In genomic region chr17:26115956-26116487, GRCm38 (mm10) we compare ENCODE assay signal across 16 mouse cellular contexts. TPM values are rescaled to one million over a fixed set of nuclear protein-coding genes. Genes with fewer than 3 reads are reported as not detected.
DNase-seq lines count a peak whose midpoint lies in the region; ATAC-seq and TF ChIP-seq lines count a peak whose summit lies in the region.
"Had no signal": no experiment of that assay in that cellular context is flagged by ENCODE, and none has a peak within 500 bp of the region (broad histone marks: within the 10 kb centered on the region; RNA-seq: fewer than 3 reads in every experiment).

No protein-coding gene starts in this region.

- no peaks in the 10 kb centered on the region for H3K9me3 ChIP-seq in E14TG2a.4 (ENCODE audit: low read length)
- H3K9me3 ChIP-seq in kidney, embryonic 16.5 days (ENCODE audit: low read length) = no peaks in the 10 kb centered on the region
- no peaks in the 10 kb centered on the region for H3K9me3 ChIP-seq in stomach, embryonic 14.5 days (ENCODE audit: control insufficient read depth, low read depth, low read length)
- no peaks in the 10 kb centered on the region for H3K9me3 ChIP-seq in forebrain, embryonic 14.5 days (replicated peaks; ENCODE audit: control insufficient read depth, low read length)
- H3K9me3 ChIP-seq: forebrain, embryonic 10.5 days; hindbrain, embryonic 15.5 days; limb, embryonic 13.5 days; liver, embryonic 15.5 days; midbrain, embryonic 13.5 days had no signal

- DNase-seq in kidney, adult 11 months = peak; percentile 76
- no peak for DNase-seq in forebrain, embryonic 14.5 days (ENCODE audit: low spot score)
- DNase-seq in retina, postnatal 1 day = no peak
- DNase-seq in liver (no peak), adipocyte (ENCODE audit: low spot score) (no peak)
- DNase-seq: gastrocnemius, postnatal 14 days; heart, adult 18-20 months had no signal

- H3K4me2 ChIP-seq in kidney, embryonic 16.5 days (replicated peaks; ENCODE audit: low read depth, low read length) = no peak overlapping the region
- no peak overlapping the region for H3K4me2 ChIP-seq in stomach, embryonic 14.5 days (replicated peaks; ENCODE audit: low read depth, low read length)
- H3K4me2 ChIP-seq in forebrain, embryonic 14.5 days (ENCODE audit: low read length) = no peak overlapping the region
- H3K4me2 ChIP-seq: hindbrain, embryonic 15.5 days; limb, embryonic 13.5 days; liver, embryonic 15.5 days; midbrain, embryonic 13.5 days had no signal

- peaks cover 20% of the 10 kb centered on the region for H3K27me3 ChIP-seq in E14TG2a.4 (ENCODE audit: insufficient read depth, low read length)
- peaks cover 46% of the 10 kb centered on the region for H3K27me3 ChIP-seq in kidney, embryonic 16.5 days (ENCODE audit: insufficient read depth, low read length)
- peaks cover 43% of the 10 kb centered on the region for H3K27me3 ChIP-seq in stomach, embryonic 14.5 days (ENCODE audit: control insufficient read depth, insufficient read depth, low read length)
- peaks cover 29% of the 10 kb centered on the region for H3K27me3 ChIP-seq in forebrain, embryonic 14.5 days (replicated peaks; ENCODE audit: control insufficient read depth, insufficient read depth, low read length)

- WGBS in kidney, embryonic 16.5 days = 70% methylated on average over 2 of the region's 3 CpGs
- 62% methylated on average over 3 of the region's 3 CpGs for WGBS in stomach, embryonic 14.5 days
- 68% methylated on average over 3 of the region's 3 CpGs for WGBS in forebrain, embryonic 14.5 days

- peak overlapping the region; percentile 27 for H3K27ac ChIP-seq in kidney, embryonic 16.5 days (ENCODE audit: low read length)
- H3K27ac ChIP-seq in stomach, embryonic 14.5 days (ENCODE audit: low read length) = peak overlapping the region; percentile 15; the same call in 1 of the 2 replicates
- no peak overlapping the region for H3K27ac ChIP-seq in forebrain, embryonic 14.5 days (ENCODE audit: low read depth, low read length)
- H3K27ac ChIP-seq: forebrain, embryonic 10.5 days; hindbrain, embryonic 15.5 days; limb, embryonic 13.5 days; liver, embryonic 15.5 days; midbrain, embryonic 13.5 days had no signal

- peaks cover 60% of the 10 kb centered on the region for H3K36me3 ChIP-seq in E14TG2a.4 (ENCODE audit: insufficient read depth, low read length)
- H3K36me3 ChIP-seq in kidney, embryonic 16.5 days (ENCODE audit: insufficient read depth, low read length) = no peaks in the 10 kb centered on the region
- H3K36me3 ChIP-seq in stomach, embryonic 14.5 days (ENCODE audit: control insufficient read depth, insufficient read depth, low read length) = no peaks in the 10 kb centered on the region
- H3K36me3 ChIP-seq in forebrain, embryonic 14.5 days (ENCODE audit: control insufficient read depth, insufficient read depth, low read length) = no peaks in the 10 kb centered on the region
- H3K36me3 ChIP-seq: forebrain, embryonic 10.5 days; hindbrain, embryonic 15.5 days; limb, embryonic 13.5 days; liver, embryonic 15.5 days; midbrain, embryonic 13.5 days had no signal

- peak overlapping the region; percentile 82 for H3K4me3 ChIP-seq in E14TG2a.4 (replicated peaks; ENCODE audit: low read length)
- no peak overlapping the region for H3K4me3 ChIP-seq in kidney, embryonic 16.5 days (ENCODE audit: low read length)
- H3K4me3 ChIP-seq in stomach, embryonic 14.5 days (ENCODE audit: low read depth, low read length) = no peak overlapping the region
- H3K4me3 ChIP-seq in forebrain, embryonic 14.5 days (ENCODE audit: low read depth, low read length) = no peak overlapping the region
- H3K4me3 ChIP-seq: forebrain, embryonic 10.5 days; hindbrain, embryonic 15.5 days; limb, embryonic 13.5 days; liver, embryonic 15.5 days; midbrain, embryonic 13.5 days; myocyte had no signal

- H3K4me1 ChIP-seq in E14TG2a.4 (replicated peaks; ENCODE audit: low read depth, low read length) = peaks cover 88% of the 10 kb centered on the region
- peaks cover 25% of the 10 kb centered on the region for H3K4me1 ChIP-seq in kidney, embryonic 16.5 days (ENCODE audit: insufficient read depth, low read length)
- peaks cover 10% of the 10 kb centered on the region; the same call in 1 of the 2 replicates for H3K4me1 ChIP-seq in stomach, embryonic 14.5 days (ENCODE audit: control insufficient read depth, insufficient read depth, low read length)
- peaks cover 7% of the 10 kb centered on the region; the same call in 1 of the 2 replicates for H3K4me1 ChIP-seq in forebrain, embryonic 14.5 days (ENCODE audit: control insufficient read depth, insufficient read depth, low read length)

- no peak for TF ChIP-seq CTCF in E14TG2a.4 (conservative IDR thresholded peaks at IDR 0.05; ENCODE audit: low read length)

- ATAC-seq in kidney, embryonic 16.5 days (ENCODE audit: low FRiP score, low TSS enrichment) = no peak
- no peak for ATAC-seq in stomach, embryonic 14.5 days (ENCODE audit: insufficient number of reproducible peaks, insufficient read depth, low FRiP score, low read depth)
- ATAC-seq in forebrain, embryonic 14.5 days = no peak
- ATAC-seq: midbrain, embryonic 13.5 days had no signal

- H3K9ac ChIP-seq in kidney, embryonic 16.5 days (replicated peaks; ENCODE audit: low read length) = no peak overlapping the region
- no peak overlapping the region for H3K9ac ChIP-seq in stomach, embryonic 14.5 days (replicated peaks; ENCODE audit: low read depth, low read length)
- H3K9ac ChIP-seq in forebrain, embryonic 14.5 days (ENCODE audit: low read length) = no peak overlapping the region
- H3K9ac ChIP-seq: hindbrain, embryonic 15.5 days; limb, embryonic 13.5 days; liver, embryonic 15.5 days; midbrain, embryonic 13.5 days had no signal

RNA-seq across cellular contexts. Expression of gene Tmem8, which starts 2.9 kb away (rescaled TPM):
- polyA plus RNA-seq in kidney, embryonic 16.5 days (2015; fragmentation: Nextera tagmentation; extraction: Ambion mirVana) = 6.5 and 7.1 TPM in 2 replicates
- 2.9 and 3.9 TPM in 2 replicates for polyA plus RNA-seq in stomach, embryonic 14.5 days (2014; fragmentation: Nextera tagmentation; extraction: Ambion mirVana)
- polyA plus RNA-seq in forebrain, embryonic 14.5 days (2014; fragmentation: Nextera tagmentation; extraction: Ambion mirVana) = 1.5 and 1.9 TPM in 2 replicates

RNA-seq across cellular contexts. Expression of gene Mrpl28, which starts 7.3 kb away (rescaled TPM):
- 216 and 238 TPM in 2 replicates for polyA plus RNA-seq in kidney, embryonic 16.5 days (2015; fragmentation: Nextera tagmentation; extraction: Ambion mirVana)
- polyA plus RNA-seq in stomach, embryonic 14.5 days (2014; fragmentation: Nextera tagmentation; extraction: Ambion mirVana) = 214 and 221 TPM in 2 replicates
- polyA plus RNA-seq in forebrain, embryonic 14.5 days (2014; fragmentation: Nextera tagmentation; extraction: Ambion mirVana) = 242 and 250 TPM in 2 replicates

RNA-seq across cellular contexts. Expression of gene Nme4, which starts 20.6 kb away (rescaled TPM):
- polyA plus RNA-seq in kidney, embryonic 16.5 days (2015; fragmentation: Nextera tagmentation; extraction: Ambion mirVana) = 103 and 112 TPM in 2 replicates
- 90.7 and 96.5 TPM in 2 replicates for polyA plus RNA-seq in stomach, embryonic 14.5 days (2014; fragmentation: Nextera tagmentation; extraction: Ambion mirVana)
- polyA plus RNA-seq in forebrain, embryonic 14.5 days (2014; fragmentation: Nextera tagmentation; extraction: Ambion mirVana) = 31.3 and 40.0 TPM in 2 replicates

RNA-seq across cellular contexts. Expression of gene Axin1, which starts 22.5 kb away (rescaled TPM):
- 8.3 and 11.7 TPM in 2 replicates for polyA plus RNA-seq in kidney, embryonic 16.5 days (2015; fragmentation: Nextera tagmentation; extraction: Ambion mirVana)
- 10.5 and 12.9 TPM in 2 replicates for polyA plus RNA-seq in stomach, embryonic 14.5 days (2014; fragmentation: Nextera tagmentation; extraction: Ambion mirVana)
- polyA plus RNA-seq in forebrain, embryonic 14.5 days (2014; fragmentation: Nextera tagmentation; extraction: Ambion mirVana) = 10.3 and 11.0 TPM in 2 replicates

RNA-seq across cellular contexts. Expression of gene Decr2, which starts 25.9 kb away (rescaled TPM):
- 46.9 and 52.3 TPM in 2 replicates for polyA plus RNA-seq in kidney, embryonic 16.5 days (2015; fragmentation: Nextera tagmentation; extraction: Ambion mirVana)
- polyA plus RNA-seq in stomach, embryonic 14.5 days (2014; fragmentation: Nextera tagmentation; extraction: Ambion mirVana) = 34.9 and 40.4 TPM in 2 replicates
- polyA plus RNA-seq in forebrain, embryonic 14.5 days (2014; fragmentation: Nextera tagmentation; extraction: Ambion mirVana) = 13.6 and 14.4 TPM in 2 replicates
